In genomic region chr5:124628448-124629363, GRCm38 (mm10) we compare ENCODE assay signal across 7 mouse cellular contexts. TPM values are rescaled to one million over a fixed set of nuclear protein-coding genes. Genes with fewer than 3 reads are reported as not detected.
DNase-seq lines count a peak whose midpoint lies in the region; ATAC-seq lines count a peak whose summit lies in the region.

Atp6v0a2 (plus strand) TSS chr5:124628576.

- H3K9me3 ChIP-seq in intestine, embryonic 16.5 days (ENCODE audit: control insufficient read depth, low read length): no peaks in the 10 kb centered on the region
- no peaks in the 10 kb centered on the region for H3K9me3 ChIP-seq in midbrain, embryonic 11.5 days (ENCODE audit: control insufficient read depth, low read length)

- intact Hi-C loops in left cerebral cortex, postnatal 36 days (cut with DNase I): no loop called here

- peak within 1 kb of the TSS; percentile 87 for H3K27ac ChIP-seq in intestine, embryonic 16.5 days (ENCODE audit: low read length)
- H3K27ac ChIP-seq in midbrain, embryonic 11.5 days (ENCODE audit: low read depth, low read length): peak within 1 kb of the TSS; percentile 55; the same call in 1 of the 2 replicates

- peak within 1 kb of the TSS; percentile 96 for H3K4me3 ChIP-seq in intestine, embryonic 16.5 days (ENCODE audit: low read length)
- peak within 1 kb of the TSS; percentile 99 for H3K4me3 ChIP-seq in midbrain, embryonic 11.5 days (ENCODE audit: low read depth, low read length)

- peak; percentile 88 for ATAC-seq in intestine, embryonic 16.5 days
- ATAC-seq in midbrain, embryonic 11.5 days (ENCODE audit: low FRiP score): peak; percentile 96

- no peaks in the 10 kb centered on the region for H3K27me3 ChIP-seq in intestine, embryonic 16.5 days (replicated peaks; ENCODE audit: control insufficient read depth, insufficient read depth, low read length)
- no peaks in the 10 kb centered on the region for H3K27me3 ChIP-seq in midbrain, embryonic 11.5 days (ENCODE audit: control insufficient read depth, insufficient read depth, low read length)

- peak; percentile 98 for DNase-seq in adrenal gland, adult 2 months
- DNase-seq in embryo, embryonic 11.5 days (ENCODE audit: low read depth, low spot score): peak; percentile 83
- DNase-seq in gastrocnemius, postnatal 4 days (ENCODE audit: low spot score in 2 of 2): peak; percentile 95 to 96
- DNase-seq in left cerebral cortex, postnatal 36 days (ENCODE audit: low spot score in 2 of 2): peak; percentile 92 to 93
- peak; percentile 99 for DNase-seq in midbrain, embryonic 11.5 days (ENCODE audit: low spot score, missing footprints)
- peak; percentile 82 for DNase-seq in skeletal muscle tissue, adult 2 months (ENCODE audit: low read depth, low spot score)

- peaks cover 25% of the 10 kb centered on the region for H3K4me1 ChIP-seq in intestine, embryonic 16.5 days (ENCODE audit: control insufficient read depth, insufficient read depth, low read length)
- H3K4me1 ChIP-seq in midbrain, embryonic 11.5 days (ENCODE audit: control insufficient read depth, insufficient read depth, low read length): peaks cover 14% of the 10 kb centered on the region

- under 1% methylated on average over 53 of the region's 58 CpGs for WGBS in intestine, embryonic 16.5 days
- WGBS in midbrain, embryonic 11.5 days: under 1% methylated on average over 52 of the region's 58 CpGs

- no peaks in the 10 kb centered on the region for H3K36me3 ChIP-seq in intestine, embryonic 16.5 days (ENCODE audit: control insufficient read depth, insufficient read depth, low read length)
- peaks cover 3% of the 10 kb centered on the region for H3K36me3 ChIP-seq in midbrain, embryonic 11.5 days (ENCODE audit: control insufficient read depth, insufficient read depth, low read length)

- peak within 1 kb of the TSS; percentile 80 for H3K4me2 ChIP-seq in intestine, embryonic 16.5 days (ENCODE audit: low read depth, low read length)
- peak within 1 kb of the TSS; percentile 95 for H3K4me2 ChIP-seq in midbrain, embryonic 11.5 days

- H3K9ac ChIP-seq in intestine, embryonic 16.5 days (ENCODE audit: low read depth, low read length): peak within 1 kb of the TSS; percentile 94
- H3K9ac ChIP-seq in midbrain, embryonic 11.5 days (ENCODE audit: low read length): peak within 1 kb of the TSS; percentile 91

RNA-seq across cellular contexts. Expression of gene Atp6v0a2, which starts in this region (rescaled TPM):
- 10 to 100 TPM; 70.7 to 93.2 TPM for total RNA-seq in adrenal gland, adult 2 months (2021)
- 82.7 and 107 TPM in 2 replicates for polyA plus RNA-seq in adrenal gland, adult 2 months (2012; rRNA removed)
- total RNA-seq in gastrocnemius, postnatal 4 days (2021): 10 to 100 TPM; 26.5 to 31.4 TPM
- polyA plus RNA-seq in intestine, embryonic 16.5 days (2015; fragmentation: Nextera tagmentation; extraction: Ambion mirVana): 61.5 and 67.9 TPM in 2 replicates
- 10 to 100 TPM; 57.8 to 64.7 TPM for total RNA-seq in left cerebral cortex, postnatal 36 days (2021)
- 40.3 and 42.5 TPM in 2 replicates for polyA plus RNA-seq in midbrain, embryonic 11.5 days (2014; fragmentation: Nextera tagmentation; extraction: Ambion mirVana)

Comparison
In these comparisons a context has a peak if more than half of its experiments do, and no peak if none do; other contexts are left out.
1. Peak in every context shown above with its lines: DNase-seq, ATAC-seq, H3K4me3 ChIP-seq and H3K27ac ChIP-seq.